Mouse (Mus musculus): ENCODE measurements around the gene 0610037L13Rik. TPM values are rescaled to one million over a fixed set of nuclear protein-coding genes. Genes with fewer than 3 reads are reported as not detected.

Gene 0610037L13Rik
- total and polyA plus RNA-seq, 3 experiments, result 40.7 to 54.3 (median 43.8) TPM

GRCm38 (mm10) chr4:107920336-107920735 is 30.7 kb downstream of the 0610037L13Rik start:
- no peak overlapping the region for H3K27ac ChIP-seq (ENCODE audit: insufficient read depth, low read depth)
- H3K4me2 ChIP-seq (ENCODE audit: insufficient read depth, low read depth, poor library complexity, severe bottlenecking), result no peak overlapping the region
- peaks cover 7 to 11% of the 10 kb centered on the region in 2 experiments for H3K4me1 ChIP-seq (ENCODE audit: control insufficient read depth in 1 of 2, insufficient read depth in 2 of 2)
- H3K4me3 ChIP-seq (replicated peaks in 1 of 3; ENCODE audit: low read depth in 2 of 3, low read length in 2 of 3, poor library complexity in 1 of 3), result no peak overlapping the region
- dilution Hi-C loops (cut with MboI; ENCODE audit: extremely low pct_ligation_motif_present, extremely low pct_unique_long_range_greater_than_20kb, low sequenced_read_pairs), result no loop called here
- H3K36me3 ChIP-seq (replicated peaks in 1 of 2; ENCODE audit: control insufficient read depth in 1 of 2, insufficient read depth in 1 of 2, low read length in 1 of 2), result peaks cover 0 to 7% of the 10 kb centered on the region in 2 experiments
- H3K9me3 ChIP-seq (replicated peaks; ENCODE audit: low read length), result no peaks in the 10 kb centered on the region
- H3K79me2 ChIP-seq (replicated peaks; ENCODE audit: control insufficient read depth, extremely low read depth, insufficient read depth, poor library complexity, severe bottlenecking), result no peaks in the 10 kb centered on the region
- DNase-seq (ENCODE audit: extremely low read depth), result no peak
- TF ChIP-seq MAX (IDR thresholded peaks at IDR 0.05; ENCODE audit: low read length) (no peak), BHLHE40 (IDR thresholded peaks at IDR 0.05; ENCODE audit: low read depth, low read length) (no peak), TCF12 (IDR thresholded peaks at IDR 0.05; ENCODE audit: low read depth, low read length) (no peak), CHD1 (IDR thresholded peaks at IDR 0.05; ENCODE audit: low read depth, low read length) (no peak), MYC (IDR thresholded peaks at IDR 0.05; ENCODE audit: low read depth, low read length) (no peak), ZC3H11A (IDR thresholded peaks at IDR 0.05; ENCODE audit: low read depth, low read length) (no peak), UBTF (IDR thresholded peaks at IDR 0.05; ENCODE audit: low read depth, low read length) (no peak), ZMIZ1 (IDR thresholded peaks at IDR 0.05; ENCODE audit: low read depth, low read length) (no peak), USF1 (IDR thresholded peaks at IDR 0.05; ENCODE audit: low read depth, low read length) (no peak)
- peaks cover 2% of the 10 kb centered on the region for H3K27me3 ChIP-seq (replicated peaks)
- H3K9ac ChIP-seq (ENCODE audit: insufficient read depth, low read depth), result no peak overlapping the region
- in situ Hi-C loops (cut with MboI; ENCODE audit: low pct_ligation_motif_present, low pct_unique_long_range_greater_than_20kb, low sequenced_read_pairs), result no loop called here

GRCm38 (mm10) chr4:107921152-107921695 is 31.6 kb downstream of the 0610037L13Rik start:
- H3K36me3 ChIP-seq (replicated peaks in 1 of 2; ENCODE audit: control insufficient read depth in 1 of 2, insufficient read depth in 1 of 2, low read length in 1 of 2), result peaks cover 0 to 7% of the 10 kb centered on the region in 2 experiments
- TF ChIP-seq CTCF (conservative IDR thresholded peaks at IDR 0.05 in 1 of 2, IDR thresholded peaks at IDR 0.05 in 1 of 2; ENCODE audit: low read depth in 2 of 2, low read length in 2 of 2) (no peak), HCFC1 (IDR thresholded peaks at IDR 0.05; ENCODE audit: low read depth, low read length) (no peak), ELF1 (IDR thresholded peaks at IDR 0.05; ENCODE audit: low read depth, low read length) (no peak), POLR2A (IDR thresholded peaks at IDR 0.05; ENCODE audit: low read depth, low read length) (no peak), TCF12 (IDR thresholded peaks at IDR 0.05; ENCODE audit: low read depth, low read length) (no peak), CHD2 (IDR thresholded peaks at IDR 0.05; ENCODE audit: low read length) (no peak), MXI1 (IDR thresholded peaks at IDR 0.05; ENCODE audit: low read depth, low read length) (no peak), IRF4 (IDR thresholded peaks at IDR 0.05; ENCODE audit: low read depth, low read length) (no peak), ZMIZ1 (IDR thresholded peaks at IDR 0.05; ENCODE audit: low read depth, low read length) (no peak), CHD1 (IDR thresholded peaks at IDR 0.05; ENCODE audit: low read depth, low read length) (no peak), MEF2A (IDR thresholded peaks at IDR 0.05; ENCODE audit: borderline replicate concordance, low read depth, low read length) (no peak)
- H3K9ac ChIP-seq (ENCODE audit: insufficient read depth, low read depth), result no peak overlapping the region
- no peaks in the 10 kb centered on the region for H3K9me3 ChIP-seq (replicated peaks; ENCODE audit: low read length)
- H3K4me2 ChIP-seq (ENCODE audit: insufficient read depth, low read depth, poor library complexity, severe bottlenecking), result no peak overlapping the region
- H3K4me3 ChIP-seq (replicated peaks in 1 of 3; ENCODE audit: low read depth in 2 of 3, low read length in 2 of 3, poor library complexity in 1 of 3), result no peak overlapping the region
- no peak overlapping the region for H3K27ac ChIP-seq (ENCODE audit: insufficient read depth, low read depth)
- no peak for DNase-seq (ENCODE audit: extremely low read depth)
- dilution Hi-C loops (cut with MboI; ENCODE audit: extremely low pct_ligation_motif_present, extremely low pct_unique_long_range_greater_than_20kb, low sequenced_read_pairs) (no loop called here), in situ Hi-C loops (cut with MboI; ENCODE audit: low pct_ligation_motif_present, low pct_unique_long_range_greater_than_20kb, low sequenced_read_pairs) (no loop called here)
- H3K4me1 ChIP-seq (ENCODE audit: control insufficient read depth in 1 of 2, insufficient read depth in 2 of 2), result peaks cover 7 to 11% of the 10 kb centered on the region in 2 experiments
- H3K27me3 ChIP-seq (replicated peaks), result peaks cover 2% of the 10 kb centered on the region
- no peaks in the 10 kb centered on the region for H3K79me2 ChIP-seq (replicated peaks; ENCODE audit: control insufficient read depth, extremely low read depth, insufficient read depth, poor library complexity, severe bottlenecking)

Data from CH12.LX (cell line).